Mouse (Mus musculus): ENCODE results near the gene Ddx24. TPM values are rescaled to one million over a fixed set of nuclear protein-coding genes. Genes with fewer than 3 reads are reported as not detected.

Gene Ddx24
- total RNA-seq, 2 experiments from 2014 or later, result 127 to 134 TPM

Other genes starting within 250 kb of the Ddx24 start
- 1 to 10 TPM in 1 of 2 experiments, under 1 TPM in 1; 0.80 to 1.2 TPM for gene Prima1, start 183.7 kb downstream of the Ddx24 start, total RNA-seq (2021)
- gene Fam181a, start 114.9 kb downstream of the Ddx24 start, total RNA-seq (2021), result not detected
- 1 to 10 TPM in 1 of 2 experiments, under 1 TPM in 1; 0.66 to 1.4 TPM for gene Asb2, start 69.8 kb downstream of the Ddx24 start, total RNA-seq (2021)
- 1 to 10 TPM; 2.5 to 3.3 TPM for gene Otub2, start 37.1 kb downstream of the Ddx24 start, total RNA-seq (2021)
- gene 9330161L09Rik, start 18.0 kb downstream of the Ddx24 start, total RNA-seq (2021), result 1 to 10 TPM; 1.7 to 2.1 TPM
- gene Ifi27, start 8.4 kb upstream of the Ddx24 start, total RNA-seq (2021), result 1,000 to 10,000 TPM; 1,097 to 1,809 TPM
- 1,000 to 10,000 TPM in 1 of 2 experiments, 100 to 1,000 TPM in 1; 365 to 1,033 TPM for gene Ifi27l2a, start 17.9 kb upstream of the Ddx24 start, total RNA-seq (2021)
- gene Ifi27l2b, start 31.4 kb upstream of the Ddx24 start, total RNA-seq (2021), result not detected
- 1 to 10 TPM; 2.5 to 3.4 TPM for gene Ppp4r4, start 106.5 kb upstream of the Ddx24 start, total RNA-seq (2021)
- not detected for gene Serpina10, start 205.6 kb upstream of the Ddx24 start, total RNA-seq (2021)
- 1 to 10 TPM in 1 of 2 experiments, under 1 TPM in 1; 0.73 to 7.0 TPM for gene Serpina6, start 231.4 kb upstream of the Ddx24 start, total RNA-seq (2021)

All from adrenal gland, adult 18-20 months (tissue).